Mouse (Mus musculus) myocyte (in vitro differentiated cells): ENCODE measurements around the gene Zfp72. TPM values are rescaled to one million over a fixed set of nuclear protein-coding genes. Genes with fewer than 3 reads are reported as not detected.

ENCODE experiments used
- H3K27me3 ChIP-seq: one replicate; pipeline ENCODE4 v1.6.1; 2011; ENCODE audit not compliant: control insufficient read depth, insufficient read depth, insufficient read length
- H3K36me3 ChIP-seq: one replicate; pipeline ENCODE4 v1.6.1; 2011; ENCODE audit not compliant: control insufficient read depth, insufficient read depth
- H3K4me2 ChIP-seq: one replicate; pipeline ENCODE4 v1.6.1; 2011; ENCODE audit warnings: low read depth, control low read depth
- H3K4me3 ChIP-seq: one replicate; pipeline ENCODE4 v1.5.1; 2011; ENCODE audit warnings: mild to moderate bottlenecking, control low read depth, moderate library complexity
- H3K79me2 ChIP-seq: one replicate; pipeline ENCODE4 v1.6.1; 2011; ENCODE audit not compliant: control insufficient read depth, insufficient read depth
- H3ac ChIP-seq: one replicate; pipeline ENCODE4 v1.6.1; 2011; ENCODE audit not compliant: control insufficient read depth, insufficient read length
- CEBPB ChIP-seq: IDR thresholded peaks from 2 replicates; pipeline ENCODE4 v1.6.1; 2011; ENCODE audit warnings: mild to moderate bottlenecking, moderate library complexity; ENCODE audit not compliant: poor library complexity, insufficient read depth, severe bottlenecking
- E2F4 ChIP-seq: IDR thresholded peaks from one replicate; pipeline ENCODE4 v1.6.1; 2011; ENCODE audit warnings: mild to moderate bottlenecking, control low read depth, moderate library complexity; ENCODE audit not compliant: insufficient read depth
- MAX ChIP-seq: IDR thresholded peaks from one replicate; pipeline ENCODE4 v1.6.1; 2011; ENCODE audit warnings: low read depth, mild to moderate bottlenecking, control low read depth
- MYOD1 ChIP-seq, 3 experiments: IDR thresholded peaks; one replicate each; pipeline ENCODE4 v1.6.1; 2011; ENCODE audit warnings: control low read depth in 2 of 3, low read depth in 2 of 3, mild to moderate bottlenecking in 2 of 3, moderate library complexity in 1 of 3; ENCODE audit not compliant: insufficient read length in 2 of 3, control insufficient read depth in 1 of 3
- MYOG ChIP-seq, 3 experiments: IDR thresholded peaks; one replicate each; pipeline ENCODE4 v1.6.1; 2011; ENCODE audit warnings: control low read depth in 2 of 3, low read depth in 2 of 3, mild to moderate bottlenecking in 2 of 3; ENCODE audit not compliant: insufficient read length in 2 of 3, control insufficient read depth in 1 of 3, insufficient read depth in 1 of 3
- POLR2A ChIP-seq: IDR thresholded peaks from one replicate; pipeline ENCODE4 v1.6.1; 2011; ENCODE audit warnings: low read depth, mild to moderate bottlenecking, control low read depth, moderate library complexity; ENCODE audit not compliant: insufficient read length
- POLR2AphosphoS2 ChIP-seq: IDR thresholded peaks from one replicate; pipeline ENCODE4 v1.6.1; 2011; ENCODE audit warnings: low read depth, control low read depth; ENCODE audit not compliant: insufficient read length
- REST ChIP-seq: IDR thresholded peaks from one replicate; pipeline ENCODE4 v1.6.1; 2011; ENCODE audit warnings: mild to moderate bottlenecking, control low read depth, moderate library complexity; ENCODE audit not compliant: insufficient read depth, insufficient read length
- SRF ChIP-seq: IDR thresholded peaks from one replicate; pipeline ENCODE4 v1.6.1; 2011; ENCODE audit warnings: low read depth; ENCODE audit not compliant: control insufficient read depth, insufficient read length
- TCF12 ChIP-seq: IDR thresholded peaks from one replicate; pipeline ENCODE4 v1.6.1; 2011; ENCODE audit warnings: mild to moderate bottlenecking, control low read depth; ENCODE audit not compliant: poor library complexity, insufficient read depth, severe bottlenecking
- TCF3 ChIP-seq: IDR thresholded peaks from one replicate; pipeline ENCODE4 v1.6.1; 2011; ENCODE audit warnings: low read depth, control low read depth; ENCODE audit not compliant: insufficient read length
- USF1 ChIP-seq: IDR thresholded peaks from one replicate; pipeline ENCODE4 v1.6.1; 2011; ENCODE audit warnings: low read depth, mild to moderate bottlenecking, control low read depth, moderate library complexity
- polyA plus RNA-seq: library from polyadenylated mRNA; unstranded; fragments of >200 nt; fragmentation: generic; extraction: Trizol; gene quantifications from one replicate; pipeline ENCODE4 v1.2.1, GENCODE M21; 2012; ENCODE audit warnings: missing spikeins

The Zfp72 gene
- polyA plus RNA-seq, 1 experiment, result 0.28 TPM

DNA sequence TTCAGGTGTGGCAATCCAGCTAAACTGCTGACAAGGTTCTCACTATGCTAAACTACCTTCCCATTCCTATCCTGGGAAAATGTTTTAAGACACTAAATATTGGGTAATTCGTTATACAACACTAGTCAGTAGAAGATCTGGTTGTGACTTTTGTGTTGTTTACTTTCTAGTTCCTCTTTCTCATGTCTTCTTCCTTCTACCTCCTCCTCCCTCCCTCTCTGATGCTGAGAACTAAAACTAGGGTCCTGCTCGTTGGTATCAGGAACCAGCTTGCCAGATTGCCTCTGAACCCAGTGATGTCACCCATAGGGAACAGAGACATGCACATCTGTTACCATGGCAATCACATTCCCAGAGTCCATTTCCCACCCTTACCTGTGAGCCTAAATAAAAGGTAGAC, 28.4 kb downstream of the Zfp72 start:
- Histone ChIP-seq H3K27me3 (no peaks in the 10 kb centered on the region), H3ac (no peak overlapping the region), H3K79me2 (no peaks in the 10 kb centered on the region), H3K4me2 (no peak overlapping the region), H3K4me3 (no peak overlapping the region), H3K36me3 (peaks cover 17% of the 10 kb centered on the region)
- TF ChIP-seq POLR2AphosphoS2 (no peak), REST (no peak), TCF3 (no peak), TCF12 (no peak), MYOG (IDR thresholded peaks at IDR 0.05; ENCODE audit: control insufficient read depth in 1 of 3, insufficient read depth in 1 of 3, insufficient read length in 2 of 3, low read depth in 2 of 3) (no peak), CEBPB (no peak), POLR2A (no peak), MAX (no peak), E2F4 (no peak)

DNA sequence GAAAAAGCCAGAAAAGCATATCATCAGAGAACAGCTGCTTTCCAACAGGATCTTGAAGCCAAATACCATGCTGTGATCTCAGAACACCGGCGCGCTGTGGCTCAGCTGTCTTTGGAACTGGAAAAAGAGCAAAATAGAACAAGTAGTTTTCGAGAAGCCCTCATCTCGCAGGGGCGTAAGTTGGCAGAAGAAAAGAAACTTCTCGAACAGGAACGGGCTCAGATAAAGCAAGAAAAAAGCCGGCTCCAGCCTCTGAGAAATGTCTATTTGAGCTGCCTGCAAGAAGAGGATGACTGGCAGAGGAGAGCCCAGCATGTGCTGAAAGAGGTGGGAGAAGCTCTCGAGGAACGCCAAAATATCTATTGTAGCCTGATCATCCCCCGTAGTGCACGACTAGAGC, 34.1 kb downstream of the Zfp72 start:
- Histone ChIP-seq H3K79me2 (peaks cover 30% of the 10 kb centered on the region), H3K4me2 (no peak overlapping the region), H3K27me3 (no peaks in the 10 kb centered on the region), H3ac (no peak overlapping the region), H3K4me3 (no peak overlapping the region), H3K36me3 (peaks cover 39% of the 10 kb centered on the region)
- TF ChIP-seq REST (no peak), SRF (no peak), E2F4 (no peak), MAX (no peak), CEBPB (no peak), POLR2A (no peak), USF1 (no peak), MYOD1 (IDR thresholded peaks at IDR 0.05; ENCODE audit: control insufficient read depth in 1 of 3, insufficient read length in 2 of 3, low read depth in 2 of 3) (no peak), POLR2AphosphoS2 (no peak), TCF12 (no peak), MYOG (IDR thresholded peaks at IDR 0.05; ENCODE audit: control insufficient read depth in 1 of 3, insufficient read depth in 1 of 3, insufficient read length in 2 of 3, low read depth in 2 of 3) (no peak), TCF3 (no peak)

DNA sequence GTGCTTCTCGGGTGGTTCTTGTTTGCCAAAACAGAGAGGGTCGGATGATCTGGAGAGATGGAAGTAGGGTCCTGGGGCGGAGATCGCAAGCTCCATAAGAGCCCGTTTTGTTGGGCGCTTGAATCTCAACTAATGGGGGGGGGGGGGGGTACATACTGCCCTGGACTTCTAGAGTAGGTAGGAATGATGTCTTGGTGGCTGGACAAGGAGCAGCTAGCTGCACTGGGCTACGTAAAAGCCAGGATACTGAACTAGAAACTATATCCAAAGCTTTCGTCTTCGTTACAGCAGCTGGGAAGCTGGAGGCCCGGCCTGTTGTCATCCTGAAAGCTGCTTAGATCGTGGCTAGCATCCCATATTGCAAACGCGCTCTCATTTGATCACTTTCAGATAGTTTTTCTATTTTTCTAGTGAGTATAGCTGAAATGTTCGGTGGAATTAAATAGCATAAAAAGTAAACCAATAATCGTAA, 40.2 kb downstream of the Zfp72 start:
- peaks cover 17% of the 10 kb centered on the region for H3K36me3 ChIP-seq
- peaks cover 79% of the 10 kb centered on the region for H3K79me2 ChIP-seq
- peak overlapping the region; percentile 41 for H3ac ChIP-seq
- H3K27me3 ChIP-seq, result no peaks in the 10 kb centered on the region
- TF ChIP-seq MYOG (IDR thresholded peaks at IDR 0.05; ENCODE audit: control insufficient read depth in 1 of 3, insufficient read depth in 1 of 3, insufficient read length in 2 of 3, low read depth in 2 of 3) (no peak), USF1 (no peak), CEBPB (no peak)
- peak overlapping the region; percentile 69 for H3K4me2 ChIP-seq
- H3K4me3 ChIP-seq, result peak overlapping the region; percentile 97

DNA sequence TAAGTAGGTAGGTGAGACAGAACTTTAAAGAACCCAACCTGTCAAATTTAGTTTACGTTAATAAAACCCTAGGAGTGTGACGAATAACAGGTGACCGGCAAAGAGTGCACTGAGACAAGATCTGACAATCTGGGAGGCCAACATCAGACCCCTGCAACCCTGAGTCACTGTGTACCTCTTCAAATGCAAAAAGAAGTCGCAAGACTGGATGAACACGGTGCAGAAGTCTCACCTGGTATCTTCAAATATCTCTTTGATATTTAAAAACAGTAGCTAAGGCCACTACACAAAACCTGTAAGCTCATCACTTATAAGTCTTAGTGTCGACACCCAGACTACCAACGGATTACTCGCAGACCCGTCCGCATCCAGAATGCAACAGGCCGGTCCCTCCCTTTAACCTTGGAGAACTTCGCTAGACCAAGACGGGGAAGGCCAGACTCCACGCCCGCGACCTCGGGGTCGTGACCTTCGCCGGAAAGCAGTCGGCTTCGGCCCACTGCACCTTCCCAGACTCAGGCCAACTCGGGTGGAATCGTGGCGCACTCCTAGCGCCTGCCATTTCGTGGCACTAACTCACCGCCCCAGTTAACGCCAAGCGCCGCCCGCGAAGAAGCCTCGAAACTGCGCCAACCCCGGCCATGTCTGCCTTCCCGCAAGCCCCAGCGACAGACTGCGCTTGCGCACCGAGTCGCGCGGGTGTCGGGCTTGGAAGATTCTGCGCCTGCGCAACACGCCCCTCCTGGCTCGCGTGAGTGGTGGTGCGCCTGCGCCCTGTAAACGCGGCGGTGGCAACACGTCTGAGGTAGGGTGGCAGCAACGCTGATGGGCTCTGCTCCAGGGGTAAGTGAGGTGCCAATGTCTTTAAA, 40.8 kb downstream of the Zfp72 start, which contains the start of the genes Sdha and Ccdc127:
TSS of gene Sdha (minus strand) at position 715 of the 869 bp plus-strand sequence.
TSS of gene Ccdc127 (plus strand) at position 744 of the 869 bp plus-strand sequence.
- Histone ChIP-seq H3K4me2 (peak within 1 kb of the TSS; percentile 81), H3K4me3 (peak within 1 kb of the TSS; percentile 97), H3ac (peak within 1 kb of the TSS; percentile 41), H3K79me2 (peaks cover 78% of the 10 kb centered on the region), H3K27me3 (no peaks in the 10 kb centered on the region), H3K36me3 (peaks cover 14% of the 10 kb centered on the region)
- peak; percentile 12 for TF ChIP-seq REST
- no peak for TF ChIP-seq TCF12
- no peak for TF ChIP-seq E2F4
- no peak for TF ChIP-seq CEBPB
- TF ChIP-seq POLR2A, result peak; percentile 95
- no peak for TF ChIP-seq MAX
- TF ChIP-seq TCF3, result no peak
- TF ChIP-seq SRF, result peak; percentile 35
- peak; percentile 97 for TF ChIP-seq POLR2AphosphoS2
- no peak for TF ChIP-seq USF1
- no peak for TF ChIP-seq MYOD1 (IDR thresholded peaks at IDR 0.05; ENCODE audit: control insufficient read depth in 1 of 3, insufficient read length in 2 of 3, low read depth in 2 of 3)
- TF ChIP-seq MYOG (IDR thresholded peaks at IDR 0.05; ENCODE audit: control insufficient read depth in 1 of 3, insufficient read depth in 1 of 3, insufficient read length in 2 of 3, low read depth in 2 of 3), result peak in 1 of 3 experiments; percentile 17

DNA sequence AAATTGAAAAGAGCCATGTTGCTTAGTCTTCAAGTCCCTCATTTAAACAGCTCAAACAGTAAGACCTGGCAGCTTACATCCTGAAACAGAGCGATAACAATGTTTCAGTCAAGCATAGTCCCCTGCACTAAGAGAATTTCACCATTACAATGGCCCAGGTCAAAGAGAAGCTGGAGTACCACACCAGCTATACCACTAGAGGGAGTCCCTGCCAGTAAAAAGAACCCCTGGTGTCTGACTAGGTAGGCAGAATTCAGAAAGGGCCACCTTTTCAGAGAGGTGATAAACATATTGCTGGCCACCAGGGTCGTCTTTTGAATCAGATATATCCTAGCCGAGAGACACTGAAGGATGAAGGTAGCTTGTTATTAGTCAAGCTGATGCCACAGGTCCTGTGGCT, 49.6 kb downstream of the Zfp72 start:
- no peaks in the 10 kb centered on the region for H3K27me3 ChIP-seq
- no peak overlapping the region for H3K4me2 ChIP-seq
- H3K79me2 ChIP-seq, result peaks cover 9% of the 10 kb centered on the region
- TF ChIP-seq SRF (no peak), TCF3 (no peak), MYOG (IDR thresholded peaks at IDR 0.05; ENCODE audit: control insufficient read depth in 1 of 3, insufficient read depth in 1 of 3, insufficient read length in 2 of 3, low read depth in 2 of 3) (no peak), POLR2AphosphoS2 (no peak), MAX (no peak), CEBPB (no peak), USF1 (no peak), POLR2A (no peak), TCF12 (no peak), E2F4 (no peak), REST (no peak), MYOD1 (IDR thresholded peaks at IDR 0.05; ENCODE audit: control insufficient read depth in 1 of 3, insufficient read length in 2 of 3, low read depth in 2 of 3) (no peak)
- peaks cover 37% of the 10 kb centered on the region for H3K36me3 ChIP-seq
- no peak overlapping the region for H3K4me3 ChIP-seq
- H3ac ChIP-seq, result no peak overlapping the region
